9 mouse cellular contexts compared by ENCODE assay signal in the genomic region with DNA sequence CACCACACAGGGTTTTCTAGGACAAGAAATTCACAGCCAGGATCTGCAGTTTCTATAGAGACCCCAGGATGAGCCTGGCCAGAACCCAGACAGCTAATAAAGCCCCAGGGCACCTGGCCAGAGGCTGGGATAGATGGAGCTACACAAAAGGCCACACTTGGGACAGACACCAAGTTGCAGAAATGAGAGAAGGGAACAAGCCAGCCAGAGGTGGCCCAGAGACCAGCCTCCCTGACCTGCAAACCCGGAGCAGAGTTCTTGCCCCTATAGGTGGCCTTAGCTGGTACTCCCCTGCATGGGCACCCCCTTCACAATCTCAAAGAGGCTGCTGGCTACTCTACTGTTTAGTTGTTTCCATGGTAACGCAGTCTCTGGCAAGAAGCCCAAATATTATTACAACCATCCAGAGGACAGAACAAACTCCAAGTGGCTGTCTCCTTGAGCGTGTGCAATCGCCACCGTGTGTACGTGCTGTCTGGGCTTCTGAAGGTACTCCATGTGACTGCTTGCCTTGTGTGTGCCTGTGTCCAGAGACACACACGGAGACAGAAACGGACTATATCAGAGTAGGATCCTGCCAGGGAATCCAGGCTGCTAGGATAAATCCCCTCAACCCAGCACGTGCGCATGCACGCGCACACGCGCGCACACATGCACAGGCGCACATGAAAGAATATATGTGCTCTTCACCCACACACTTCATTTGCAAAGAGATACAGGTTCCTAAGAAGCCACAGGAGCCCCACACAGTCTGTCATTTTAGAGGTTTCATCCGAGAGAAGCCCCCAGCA. TPM values are rescaled to one million over a fixed set of nuclear protein-coding genes. Genes with fewer than 3 reads are reported as not detected.
DNase-seq lines count a peak whose midpoint lies in the region; ATAC-seq and TF ChIP-seq lines count a peak whose summit lies in the region.
"Had no signal": no experiment of that assay in that cellular context is flagged by ENCODE, and none has a peak within 500 bp of the region (broad histone marks: within the 10 kb centered on the region; RNA-seq: fewer than 3 reads in every experiment).

No protein-coding gene starts in this region.

- H3K9me3 ChIP-seq in kidney, embryonic 14.5 days (ENCODE audit: control insufficient read depth, low read length), result no peaks in the 10 kb centered on the region
- no peaks in the 10 kb centered on the region for H3K9me3 ChIP-seq in midbrain, embryonic 13.5 days

- no peak overlapping the region for H3K27ac ChIP-seq in kidney, embryonic 14.5 days (ENCODE audit: low read depth, low read length)
- peak overlapping the region; percentile 82 for H3K27ac ChIP-seq in midbrain, embryonic 13.5 days

- H3K4me1 ChIP-seq in kidney, embryonic 14.5 days (ENCODE audit: control insufficient read depth, insufficient read depth, low read length), result peaks cover 39% of the 10 kb centered on the region
- H3K4me1 ChIP-seq in midbrain, embryonic 13.5 days (replicated peaks), result peaks cover 52% of the 10 kb centered on the region

- H3K4me3 ChIP-seq in kidney, embryonic 14.5 days (ENCODE audit: low read length), result no peak overlapping the region
- H3K4me3 ChIP-seq in midbrain, embryonic 13.5 days (replicated peaks), result peak overlapping the region; percentile 77

- WGBS in kidney, embryonic 14.5 days, result 65% methylated on average over 17 of the region's 17 CpGs
- WGBS in midbrain, embryonic 13.5 days, result 40% methylated on average over 17 of the region's 17 CpGs

- H3K4me2 ChIP-seq in kidney, embryonic 14.5 days (replicated peaks; ENCODE audit: low read depth, low read length), result 0 out of 2 replicates have a peak overlapping the region, but pooled peaks have one; percentile 5
- peak overlapping the region; percentile 94 for H3K4me2 ChIP-seq in midbrain, embryonic 13.5 days (replicated peaks)

- no peak for DNase-seq in kidney, adult 18-20 months
- peak; percentile 91 for DNase-seq in brain, embryonic 14.5 days (ENCODE audit: low read depth)
- peak; percentile 46 for DNase-seq in forelimb bud, embryonic 11.5 days (ENCODE audit: low read depth, low spot score)
- peak; percentile 38 to 40 for DNase-seq in kidney, postnatal 36 days

- TF ChIP-seq POLR2A in brain, embryonic 14.5 days (IDR thresholded peaks at IDR 0.05; ENCODE audit: borderline replicate concordance, extremely low read depth, insufficient read depth, insufficient read length, poor library complexity, severe bottlenecking), result no peak

- H3K9ac ChIP-seq in kidney, embryonic 14.5 days (ENCODE audit: low read depth, low read length), result no peak overlapping the region
- peak overlapping the region; percentile 61 for H3K9ac ChIP-seq in midbrain, embryonic 13.5 days (replicated peaks)

- peaks cover 32% of the 10 kb centered on the region for H3K36me3 ChIP-seq in kidney, embryonic 14.5 days (ENCODE audit: control insufficient read depth, insufficient read depth, low read length)
- peaks cover 32% of the 10 kb centered on the region for H3K36me3 ChIP-seq in midbrain, embryonic 13.5 days

- no peak for TF ChIP-seq CTCF in brain, embryonic 14.5 days (IDR thresholded peaks at IDR 0.05; ENCODE audit: borderline replicate concordance, extremely low read depth, insufficient read depth, insufficient read length)

- no peak for ATAC-seq in kidney, embryonic 14.5 days (ENCODE audit: low FRiP score, low TSS enrichment)
- ATAC-seq in midbrain, embryonic 13.5 days, result peak; percentile 15; the same call in 1 of the 2 replicates
- no peak for ATAC-seq in inflammation-experienced regulatory T-cells, adult 6 months
- ATAC-seq in monocyte, adult 5-6 weeks (replicated peaks; ENCODE audit: insufficient number of reproducible peaks, low FRiP score, low TSS enrichment, poor library complexity, severe bottlenecking), result no peak

- no peaks in the 10 kb centered on the region for H3K27me3 ChIP-seq in kidney, embryonic 14.5 days (ENCODE audit: control insufficient read depth, insufficient read depth, low read length)
- H3K27me3 ChIP-seq in midbrain, embryonic 13.5 days, result no peaks in the 10 kb centered on the region

RNA-seq across cellular contexts. Expression of a gene that starts 5.2 kb away (rescaled TPM):
- polyA plus RNA-seq in kidney, embryonic 14.5 days (2014; fragmentation: Nextera tagmentation; extraction: Ambion mirVana), result 19.3 and 23.1 TPM in 2 replicates
- polyA plus RNA-seq in brain, embryonic 14.5 days (2012; rRNA removed), result 175 and 188 TPM in 2 replicates
- polyA plus RNA-seq in midbrain, embryonic 13.5 days (2015; fragmentation: Nextera tagmentation; extraction: Ambion mirVana), result 23.6 and 25.3 TPM in 2 replicates
- polyA plus RNA-seq in inflammation-experienced regulatory T-cells, adult 6 months (2017; shearing (Covaris generic)), result 1 to 10 TPM; 4.6 to 6.9 (median 5.4) TPM
- total RNA-seq in monocyte, adult 5-6 weeks (2017), result 0.85 to 4.5 TPM in 2 of 3 replicates, not detected in the other
- total RNA-seq: neutrophil, adult 5-6 weeks had no signal

RNA-seq across cellular contexts. Expression of a gene that starts 8.1 kb away (rescaled TPM):
- 525 and 539 TPM in 2 replicates for polyA plus RNA-seq in kidney, embryonic 14.5 days (2014; fragmentation: Nextera tagmentation; extraction: Ambion mirVana)
- 356 and 525 TPM in 2 replicates for polyA plus RNA-seq in brain, embryonic 14.5 days (2012; rRNA removed)
- polyA plus RNA-seq in midbrain, embryonic 13.5 days (2015; fragmentation: Nextera tagmentation; extraction: Ambion mirVana), result 503 and 505 TPM in 2 replicates
- 100 to 1,000 TPM; 461 to 576 (median 475) TPM for polyA plus RNA-seq in inflammation-experienced regulatory T-cells, adult 6 months (2017; shearing (Covaris generic))
- total RNA-seq in monocyte, adult 5-6 weeks (2017), result 137 to 160 TPM (median 146 TPM) in 3 replicates

RNA-seq across cellular contexts. Expression of a gene that starts 9.5 kb away (rescaled TPM):
- polyA plus RNA-seq in kidney, embryonic 14.5 days (2014; fragmentation: Nextera tagmentation; extraction: Ambion mirVana), result 30.5 and 34.2 TPM in 2 replicates
- 13.1 and 13.5 TPM in 2 replicates for polyA plus RNA-seq in brain, embryonic 14.5 days (2012; rRNA removed)
- 14.4 and 16.1 TPM in 2 replicates for polyA plus RNA-seq in midbrain, embryonic 13.5 days (2015; fragmentation: Nextera tagmentation; extraction: Ambion mirVana)
- 100 to 1,000 TPM in 1 of 3 experiments, 10 to 100 TPM in 2; 69.0 to 129 (median 86.9) TPM for polyA plus RNA-seq in inflammation-experienced regulatory T-cells, adult 6 months (2017; shearing (Covaris generic))
- 5.8 to 19.1 TPM (median 6.2 TPM) in 3 replicates for total RNA-seq in monocyte, adult 5-6 weeks (2017)

RNA-seq across cellular contexts. Expression of a gene that starts 31.9 kb away (rescaled TPM):
- polyA plus RNA-seq in kidney, embryonic 14.5 days (2014; fragmentation: Nextera tagmentation; extraction: Ambion mirVana), result 5.7 and 10.0 TPM in 2 replicates
- 40.8 and 49.6 TPM in 2 replicates for polyA plus RNA-seq in brain, embryonic 14.5 days (2012; rRNA removed)
- polyA plus RNA-seq in midbrain, embryonic 13.5 days (2015; fragmentation: Nextera tagmentation; extraction: Ambion mirVana), result 3.1 and 3.9 TPM in 2 replicates
- 10 to 100 TPM; 13.4 to 17.0 (median 14.6) TPM for polyA plus RNA-seq in inflammation-experienced regulatory T-cells, adult 6 months (2017; shearing (Covaris generic))
- total RNA-seq in monocyte, adult 5-6 weeks (2017), result 34.4 to 77.7 TPM (median 40.4 TPM) in 3 replicates

RNA-seq across cellular contexts. Expression of a gene that starts 49.4 kb away (rescaled TPM):
- polyA plus RNA-seq in kidney, embryonic 14.5 days (2014; fragmentation: Nextera tagmentation; extraction: Ambion mirVana), result 1.9 and 2.6 TPM in 2 replicates
- polyA plus RNA-seq in brain, embryonic 14.5 days (2012; rRNA removed), result 68.5 and 92.5 TPM in 2 replicates
- polyA plus RNA-seq in midbrain, embryonic 13.5 days (2015; fragmentation: Nextera tagmentation; extraction: Ambion mirVana), result 3.7 and 4.0 TPM in 2 replicates
- 1 to 10 TPM; 2.4 to 2.9 (median 2.6) TPM for polyA plus RNA-seq in inflammation-experienced regulatory T-cells, adult 6 months (2017; shearing (Covaris generic))
- total RNA-seq in monocyte, adult 5-6 weeks (2017), result 22.1 to 35.2 TPM (median 28.7 TPM) in 3 replicates
